Mouse (Mus musculus) neural tube, embryonic 13.5 days (tissue): ENCODE results near the gene Il23r. TPM values are rescaled to one million over a fixed set of nuclear protein-coding genes. Genes with fewer than 3 reads are reported as not detected.
A peak's percentile ranks its signal among the peaks of the same experiment; 100 is the strongest.

ENCODE experiments used
- ATAC-seq: fragments of 200-750 bp; cut with Nextera tagmentation; 2 replicates; pipeline ENCODE4 v1.8.0; 2017; ENCODE audit warnings: low read depth, mild to moderate bottlenecking, moderate TSS enrichment, moderate library complexity
- H3K27ac ChIP-seq: fragments of 300-500 bp; sonication (generic); replicated peaks from 2 replicates; pipeline ENCODE4 v1.5.1; 2015; ENCODE audit warnings: moderate library complexity, mild to moderate bottlenecking, inconsistent platforms
- H3K27me3 ChIP-seq: fragments of 300-500 bp; sonication (generic); 2 replicates; pipeline ENCODE4 v1.6.1; 2015; ENCODE audit warnings: mild to moderate bottlenecking, inconsistent platforms
- H3K36me3 ChIP-seq: fragments of 300-500 bp; sonication (generic); 2 replicates; pipeline ENCODE4 v1.6.1; 2015; ENCODE audit warnings: mild to moderate bottlenecking, inconsistent platforms
- H3K4me1 ChIP-seq: fragments of 300-500 bp; sonication (generic); replicated peaks from 2 replicates; pipeline ENCODE4 v1.6.1; 2015; ENCODE audit warnings: inconsistent platforms
- H3K4me2 ChIP-seq: fragments of 300-500 bp; sonication (generic); 2 replicates; pipeline ENCODE4 v1.6.1; 2015; ENCODE audit warnings: inconsistent platforms, mild to moderate bottlenecking, moderate library complexity
- H3K4me3 ChIP-seq: fragments of 300-500 bp; sonication (generic); 2 replicates; pipeline ENCODE4 v1.5.1; 2015; ENCODE audit warnings: mild to moderate bottlenecking, inconsistent platforms
- H3K9ac ChIP-seq: fragments of 300-500 bp; sonication (generic); 2 replicates; pipeline ENCODE4 v1.6.1; 2015; ENCODE audit warnings: moderate library complexity, mild to moderate bottlenecking, inconsistent platforms
- H3K9me3 ChIP-seq: fragments of 300-500 bp; sonication (generic); 2 replicates; pipeline ENCODE4 v1.6.1; 2016; ENCODE audit warnings: inconsistent platforms
- WGBS: fragments of 180-500 bp; shearing (Covaris S2); methylation state at CpG from one replicate; pipeline ENCODE4 v1.1.7; 2015; 5-methylcytosine and 5-hydroxymethylcytosine counted together
- polyA plus RNA-seq: library from polyadenylated mRNA; unstranded; fragments of >200 nt; fragmentation: Nextera tagmentation; extraction: Ambion mirVana; gene quantifications from 2 replicates; pipeline ENCODE4 v1.2.1, GENCODE M21; 2015

Il23r gene
- polyA plus RNA-seq, 1 experiment from 2014 or later = not detected

GRCm38 (mm10) chr6:67415276-67415675 is 76.4 kb downstream of the Il23r start:
- H3K9me3 ChIP-seq = no peaks in the 10 kb centered on the region
- H3K9ac ChIP-seq = no peak overlapping the region
- ATAC-seq = no peak
- H3K27me3 ChIP-seq = no peaks in the 10 kb centered on the region
- WGBS = 92% methylated on average over 5 of the region's 5 CpGs
- H3K4me2 ChIP-seq = no peak overlapping the region
- no peak overlapping the region for H3K4me3 ChIP-seq
- H3K27ac ChIP-seq = no peak overlapping the region
- H3K4me1 ChIP-seq = no peaks in the 10 kb centered on the region
- no peaks in the 10 kb centered on the region for H3K36me3 ChIP-seq

- no peak overlapping the region for H3K4me2 ChIP-seq
- no peaks in the 10 kb centered on the region for H3K9me3 ChIP-seq
- no peak overlapping the region for H3K4me3 ChIP-seq
- whole genome bisulfite sequencing = 88% methylated on average over 2 of the region's 2 CpGs
- no peak for ATAC-seq
- H3K36me3 ChIP-seq = no peaks in the 10 kb centered on the region
- no peak overlapping the region for H3K27ac ChIP-seq
- no peaks in the 10 kb centered on the region for H3K4me1 ChIP-seq
- no peak overlapping the region for H3K9ac ChIP-seq
- H3K27me3 ChIP-seq = no peaks in the 10 kb centered on the region
These were observed 78.3 kb downstream of the Il23r start for GRCm38 (mm10) chr6:67413378-67413777.

DNA sequence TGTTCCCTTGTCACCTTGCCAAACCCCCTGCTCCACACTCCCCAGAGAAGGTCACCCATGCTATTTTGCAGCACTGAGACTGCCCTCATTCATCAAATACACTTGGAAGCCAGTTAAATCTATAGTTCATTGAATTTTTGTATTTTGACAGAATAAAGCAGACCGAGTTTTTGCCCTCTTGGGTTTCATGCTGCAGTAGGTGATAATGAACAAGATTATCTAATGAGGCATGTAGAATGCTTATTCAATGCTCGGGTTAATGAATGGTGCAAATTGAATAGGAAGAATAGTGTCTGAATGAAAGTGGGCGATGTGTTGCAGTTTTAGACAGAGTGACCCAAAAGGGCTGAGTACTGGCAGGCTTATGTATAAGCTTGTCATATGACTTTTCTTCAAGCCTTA is 86.4 kb downstream of the Il23r start:
- Histone ChIP-seq H3K27me3 (no peaks in the 10 kb centered on the region), H3K9ac (no peak overlapping the region), H3K4me1 (0 out of 2 replicates have a peak, but pooled peaks cover 4% of the 10 kb centered on the region), H3K36me3 (no peaks in the 10 kb centered on the region), H3K27ac (no peak overlapping the region), H3K4me2 (no peak overlapping the region), H3K9me3 (no peaks in the 10 kb centered on the region), H3K4me3 (no peak overlapping the region)
- no peak for ATAC-seq
- 29% methylated on average over 3 of the region's 3 CpGs for WGBS

DNA sequence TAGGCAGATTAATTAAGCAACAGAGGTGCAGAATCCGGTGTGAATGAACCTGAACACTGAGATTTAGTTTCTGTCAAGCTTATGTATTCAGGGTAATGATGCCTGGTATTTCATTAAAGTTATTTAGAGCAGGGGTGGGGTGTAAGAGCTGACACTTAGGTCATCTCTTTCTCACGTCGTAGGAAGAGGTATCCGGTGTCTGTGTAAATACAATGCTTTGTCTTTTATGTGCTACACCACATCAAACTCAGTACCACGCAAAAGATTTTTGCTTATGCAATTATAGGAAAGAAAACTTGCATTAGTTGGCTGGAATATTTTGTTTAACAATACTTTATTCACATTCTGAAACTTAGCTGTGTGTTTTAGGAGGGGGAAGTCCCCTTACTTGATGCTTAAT is 92.1 kb downstream of the Il23r start:
- ATAC-seq = no peak
- Histone ChIP-seq H3K4me1 (no peaks in the 10 kb centered on the region), H3K4me2 (no peak overlapping the region), H3K9me3 (no peaks in the 10 kb centered on the region), H3K4me3 (no peak overlapping the region), H3K27ac (no peak overlapping the region), H3K36me3 (no peaks in the 10 kb centered on the region), H3K9ac (no peak overlapping the region), H3K27me3 (no peaks in the 10 kb centered on the region)
- WGBS = 80% methylated on average over 5 of the region's 5 CpGs

GRCm38 (mm10) chr6:67375982-67376391 is 115.7 kb downstream of the Il23r start, which contains the start of gene Il12rb2:
Gene Il12rb2, minus strand, starts transcription at chr6:67376188.
- H3K9ac ChIP-seq = 0 out of 2 replicates have a peak within 1 kb of the TSS, but pooled peaks have one; percentile 22
- no peak for ATAC-seq

More at GRCm38 (mm10) chr6:67375982-67376391, 115.7 kb downstream of the Il23r start, which contains the start of gene Il12rb2:
- Histone ChIP-seq H3K27me3 (peaks cover 14% of the 10 kb centered on the region), H3K36me3 (no peaks in the 10 kb centered on the region), H3K4me2 (peak within 1 kb of the TSS; percentile 54), H3K4me3 (peak within 1 kb of the TSS; percentile 27), H3K4me1 (peaks cover 7% of the 10 kb centered on the region; the same call in 1 of the 2 replicates), H3K27ac (no peak within 1 kb of the TSS), H3K9me3 (no peaks in the 10 kb centered on the region)
- 3% methylated on average over 26 of the region's 26 CpGs for WGBS

Other genes starting within 250 kb of the Il23r start
- gene Il12rb2, start 115.7 kb downstream of the Il23r start, polyA plus RNA-seq = 0.10 and 0.17 TPM in 2 replicates
- 0.47 and 1.2 TPM in 2 replicates for gene Tacstd2, start 43.9 kb upstream of the Il23r start, polyA plus RNA-seq